Mouse (Mus musculus): ENCODE data around the gene Acsbg1. TPM values are rescaled to one million over a fixed set of nuclear protein-coding genes. Genes with fewer than 3 reads are reported as not detected.

The Acsbg1 gene
- total and polyA plus RNA-seq, 2 experiments from 2014 or later = 38.9 to 45.4 TPM

- no peaks in the 10 kb centered on the region for H3K36me3 ChIP-seq (ENCODE audit: insufficient read depth)
- ATAC-seq (no peak), DNase-seq (no peak)
- 62% methylated on average over 4 of the region's 4 CpGs for WGBS
- TF ChIP-seq CTCF (IDR thresholded peaks at IDR 0.05; ENCODE audit: low read depth) = no peak
- no peaks in the 10 kb centered on the region for H3K4me1 ChIP-seq (ENCODE audit: insufficient read depth)
- H3K27me3 ChIP-seq (ENCODE audit: insufficient read depth, low read length) = no peaks in the 10 kb centered on the region
- no peak overlapping the region for H3K27ac ChIP-seq (ENCODE audit: low read depth, low read length)
- no peaks in the 10 kb centered on the region for H3K9me3 ChIP-seq (ENCODE audit: low read length)
- no peak overlapping the region for H3K9ac ChIP-seq
- no peak overlapping the region for H3K4me2 ChIP-seq (ENCODE audit: low read depth)
- H3K4me3 ChIP-seq (ENCODE audit: low read depth, low read length) = no peak overlapping the region
These were observed 94.7 kb downstream of the Acsbg1 start for GRCm38 (mm10) chr9:54566958-54567357.

- Histone ChIP-seq H3K4me1 (ENCODE audit: insufficient read depth) (peaks cover 5% of the 10 kb centered on the region; the same call in 1 of the 2 replicates), H3K4me2 (ENCODE audit: low read depth) (no peak overlapping the region), H3K27me3 (ENCODE audit: insufficient read depth, low read length) (no peaks in the 10 kb centered on the region), H3K9me3 (ENCODE audit: low read length) (no peaks in the 10 kb centered on the region), H3K27ac (ENCODE audit: low read depth, low read length) (no peak overlapping the region), H3K9ac (no peak overlapping the region), H3K36me3 (ENCODE audit: insufficient read depth) (no peaks in the 10 kb centered on the region), H3K4me3 (ENCODE audit: low read depth, low read length) (no peak overlapping the region)
- 85% methylated on average over 8 of the region's 8 CpGs for WGBS
- no peak for TF ChIP-seq CTCF (IDR thresholded peaks at IDR 0.05; ENCODE audit: low read depth)
- DNase-seq = no peak
- no peak for ATAC-seq
These were observed 100.7 kb downstream of the Acsbg1 start for GRCm38 (mm10) chr9:54560831-54561601.

GRCm38 (mm10) chr9:54559771-54560471, 101.7 kb downstream of the Acsbg1 start, which contains the start of gene Cib2:
Gene Cib2 (minus strand): TSS chr9:54560218.
- Histone ChIP-seq H3K9ac (peak within 1 kb of the TSS; percentile 75), H3K4me3 (ENCODE audit: low read depth, low read length) (peak within 1 kb of the TSS; percentile 51), H3K9me3 (ENCODE audit: low read length) (no peaks in the 10 kb centered on the region), H3K27ac (ENCODE audit: low read depth, low read length) (no peak within 1 kb of the TSS), H3K4me2 (ENCODE audit: low read depth) (peak within 1 kb of the TSS; percentile 83), H3K36me3 (ENCODE audit: insufficient read depth) (no peaks in the 10 kb centered on the region; the same call in 1 of the 2 replicates), H3K27me3 (ENCODE audit: insufficient read depth, low read length) (no peaks in the 10 kb centered on the region), H3K4me1 (ENCODE audit: insufficient read depth) (peaks cover 5% of the 10 kb centered on the region; the same call in 1 of the 2 replicates)
- TF ChIP-seq CTCF (IDR thresholded peaks at IDR 0.05; ENCODE audit: low read depth) = peak; percentile 45
- 2% methylated on average over 51 of the region's 54 CpGs for WGBS
- ATAC-seq (peak; percentile 96), DNase-seq (peak; percentile 71)

- no peak for TF ChIP-seq CTCF (IDR thresholded peaks at IDR 0.05; ENCODE audit: low read depth)
- H3K9ac ChIP-seq = no peak overlapping the region
- no peak for ATAC-seq
- 79% methylated on average over 8 of the region's 8 CpGs for WGBS
- H3K27me3 ChIP-seq (ENCODE audit: insufficient read depth, low read length) = no peaks in the 10 kb centered on the region
- no peak overlapping the region for H3K4me2 ChIP-seq (ENCODE audit: low read depth)
- H3K27ac ChIP-seq (ENCODE audit: low read depth, low read length) = no peak overlapping the region
- peaks cover 5% of the 10 kb centered on the region; the same call in 1 of the 2 replicates for H3K4me1 ChIP-seq (ENCODE audit: insufficient read depth)
- no peaks in the 10 kb centered on the region for H3K9me3 ChIP-seq (ENCODE audit: low read length)
- no peaks in the 10 kb centered on the region; the same call in 1 of the 2 replicates for H3K36me3 ChIP-seq (ENCODE audit: insufficient read depth)
- no peak overlapping the region for H3K4me3 ChIP-seq (ENCODE audit: low read depth, low read length)
- DNase-seq = no peak
These were observed 102.9 kb downstream of the Acsbg1 start for GRCm38 (mm10) chr9:54558731-54559130.

GRCm38 (mm10) chr9:54555044-54555443, 106.6 kb downstream of the Acsbg1 start:
- H3K4me2 ChIP-seq (ENCODE audit: low read depth) = no peak overlapping the region
- H3K36me3 ChIP-seq (ENCODE audit: insufficient read depth) = no peaks in the 10 kb centered on the region; the same call in 1 of the 2 replicates
- ATAC-seq (no peak), DNase-seq (no peak)
- no peak for TF ChIP-seq CTCF (IDR thresholded peaks at IDR 0.05; ENCODE audit: low read depth)
- H3K4me3 ChIP-seq (ENCODE audit: low read depth, low read length) = no peak overlapping the region
- H3K27ac ChIP-seq (ENCODE audit: low read depth, low read length) = no peak overlapping the region
- WGBS = 66% methylated on average over 2 of the region's 2 CpGs
- no peaks in the 10 kb centered on the region for H3K9me3 ChIP-seq (ENCODE audit: low read length)
- H3K4me1 ChIP-seq (ENCODE audit: insufficient read depth) = peaks cover 5% of the 10 kb centered on the region; the same call in 1 of the 2 replicates
- no peak overlapping the region for H3K9ac ChIP-seq
- H3K27me3 ChIP-seq (ENCODE audit: insufficient read depth, low read length) = no peaks in the 10 kb centered on the region

Small RNA genes within 50 kb of the gene (microRNA-seq; reads per million reads assigned to microRNA genes)
- gene Mir5710 = 0 to 0.12 reads per million in 2 experiments

Other genes with a start within 250 kb of the Acsbg1 start
- gene Dmxl2, start 160.2 kb downstream of the Acsbg1 start, total RNA-seq (2014; rRNA removed) = 108 and 129 TPM in 2 replicates
- 23.6 and 39.7 TPM in 2 replicates for gene Dmxl2, start 160.2 kb downstream of the Acsbg1 start, polyA plus RNA-seq (2015; fragmentation: Nextera tagmentation; extraction: Ambion mirVana)
- not detected in 2 replicates for gene Sh2d7, start 122.9 kb downstream of the Acsbg1 start, total RNA-seq (2014; rRNA removed)
- gene Sh2d7, start 122.9 kb downstream of the Acsbg1 start, polyA plus RNA-seq (2015; fragmentation: Nextera tagmentation; extraction: Ambion mirVana) = 0.05 TPM in 1 of 2 replicates, not detected in the other
- 56.7 and 61.2 TPM in 2 replicates for gene Cib2, start 101.7 kb downstream of the Acsbg1 start, total RNA-seq (2014; rRNA removed)
- 66.5 and 72.5 TPM in 2 replicates for gene Cib2, start 101.7 kb downstream of the Acsbg1 start, polyA plus RNA-seq (2015; fragmentation: Nextera tagmentation; extraction: Ambion mirVana)
- 94.6 and 100 TPM in 2 replicates for gene Idh3a, start 75.5 kb downstream of the Acsbg1 start, total RNA-seq (2014; rRNA removed)
- gene Idh3a, start 75.5 kb downstream of the Acsbg1 start, polyA plus RNA-seq (2015; fragmentation: Nextera tagmentation; extraction: Ambion mirVana) = 171 and 183 TPM in 2 replicates
- gene Dnaja4, start 37.0 kb upstream of the Acsbg1 start, total RNA-seq (2014; rRNA removed) = 5.8 and 8.9 TPM in 2 replicates
- gene Dnaja4, start 37.0 kb upstream of the Acsbg1 start, polyA plus RNA-seq (2015; fragmentation: Nextera tagmentation; extraction: Ambion mirVana) = 5.9 and 7.2 TPM in 2 replicates
- gene Wdr61, start 72.6 kb upstream of the Acsbg1 start, total RNA-seq (2014; rRNA removed) = 69.0 and 72.6 TPM in 2 replicates
- 93.2 and 109 TPM in 2 replicates for gene Wdr61, start 72.6 kb upstream of the Acsbg1 start, polyA plus RNA-seq (2015; fragmentation: Nextera tagmentation; extraction: Ambion mirVana)
- gene Crabp1, start 102.9 kb upstream of the Acsbg1 start, total RNA-seq (2014; rRNA removed) = 28.4 and 74.1 TPM in 2 replicates
- 106 and 110 TPM in 2 replicates for gene Crabp1, start 102.9 kb upstream of the Acsbg1 start, polyA plus RNA-seq (2015; fragmentation: Nextera tagmentation; extraction: Ambion mirVana)
- gene Ireb2, start 201.9 kb upstream of the Acsbg1 start, total RNA-seq (2014; rRNA removed) = 47.7 and 54.7 TPM in 2 replicates
- 12.0 and 18.5 TPM in 2 replicates for gene Ireb2, start 201.9 kb upstream of the Acsbg1 start, polyA plus RNA-seq (2015; fragmentation: Nextera tagmentation; extraction: Ambion mirVana)

All from forebrain, postnatal 0 days (tissue).